In the genomic region with DNA sequence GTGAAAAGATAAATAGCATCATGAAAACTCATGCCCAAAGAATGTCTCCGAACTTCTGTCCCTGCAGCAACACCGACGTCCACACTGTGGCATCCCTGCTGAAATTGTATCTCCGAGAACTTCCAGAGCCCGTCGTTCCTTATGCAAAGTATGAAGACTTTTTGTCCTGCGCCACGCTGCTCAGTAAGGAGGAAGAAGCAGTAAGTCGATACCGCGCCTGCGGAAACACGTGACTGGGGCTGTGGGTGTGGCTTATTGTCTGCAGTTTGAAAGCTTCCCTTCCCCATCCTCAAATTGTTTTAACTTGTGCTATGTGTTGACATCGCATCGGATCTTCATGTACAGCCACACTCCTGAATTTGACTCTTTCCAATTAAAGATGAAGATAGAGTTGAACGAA, we compare ENCODE assay signal across 16 mouse cellular contexts.
DNase-seq lines count a peak whose midpoint lies in the region; ATAC-seq and TF ChIP-seq lines count a peak whose summit lies in the region.
"Had no signal": no experiment of that assay in that cellular context is flagged by ENCODE, and none has a peak within 500 bp of the region (broad histone marks: within the 10 kb centered on the region; RNA-seq: fewer than 3 reads in every experiment).

No protein-coding gene starts in this region.

- DNase-seq in forebrain, embryonic 11.5 days (ENCODE audit: low spot score) = no peak
- no peak for DNase-seq in testis, postnatal 14 days (ENCODE audit: low spot score)
- no peak for DNase-seq in adrenal gland, postnatal 4 days (ENCODE audit: low spot score in 2 of 2)
- DNase-seq in forebrain, embryonic 10.5 days (ENCODE audit: extremely low spot score, low spot score) = no peak
- DNase-seq: cerebellum, adult 18-20 months; heart, adult 11 months; kidney, postnatal 14 days; liver, postnatal 0 days; right cerebral cortex, adult 18-20 months had no signal

- no peak for ATAC-seq in forebrain, embryonic 11.5 days (replicated peaks; ENCODE audit: low FRiP score)
- ATAC-seq in forebrain, embryonic 13.5 days = no peak
- peak; percentile 71 for ATAC-seq in granulocyte monocyte progenitor cell, adult 5-6 weeks (replicated peaks; ENCODE audit: poor library complexity, severe bottlenecking)
- ATAC-seq in cerebellum, adult (ENCODE audit: insufficient number of reproducible peaks, low FRiP score, low TSS enrichment) = no peak
- ATAC-seq: intestine, postnatal 0 days; liver, postnatal 0 days had no signal

- WGBS in forebrain, embryonic 11.5 days = 69% methylated on average over 16 of the region's 16 CpGs
- WGBS in forebrain, embryonic 13.5 days = 63% methylated on average over 16 of the region's 16 CpGs
- 68% methylated on average over 16 of the region's 16 CpGs for WGBS in forebrain, embryonic 10.5 days

- H3K27ac ChIP-seq in forebrain, embryonic 11.5 days (ENCODE audit: low read depth, low read length) = no peak overlapping the region
- H3K27ac ChIP-seq in forebrain, embryonic 13.5 days = no peak overlapping the region
- H3K27ac ChIP-seq in testis, adult 2 months (ENCODE audit: control insufficient read depth, insufficient read depth, low read depth, low read length) = no peak overlapping the region
- no peak overlapping the region for H3K27ac ChIP-seq in forebrain, embryonic 10.5 days
- H3K27ac ChIP-seq: hindbrain, embryonic 10.5 days had no signal

- TF ChIP-seq POLR2A in testis, adult 2 months (IDR thresholded peaks at IDR 0.05; ENCODE audit: control insufficient read depth, low read depth, low read length) = no peak

- H3K4me1 ChIP-seq in forebrain, embryonic 11.5 days (replicated peaks; ENCODE audit: control insufficient read depth, insufficient read depth, low read length) = no peaks in the 10 kb centered on the region
- H3K4me1 ChIP-seq in forebrain, embryonic 13.5 days = no peaks in the 10 kb centered on the region
- H3K4me1 ChIP-seq in testis, adult 2 months (ENCODE audit: control insufficient read depth, insufficient read depth, low read length) = no peaks in the 10 kb centered on the region
- no peaks in the 10 kb centered on the region for H3K4me1 ChIP-seq in forebrain, embryonic 10.5 days
- H3K4me1 ChIP-seq: hindbrain, embryonic 10.5 days had no signal

- H3K4me3 ChIP-seq in forebrain, embryonic 11.5 days (ENCODE audit: low read depth, low read length) = no peak overlapping the region
- H3K4me3 ChIP-seq in forebrain, embryonic 13.5 days = no peak overlapping the region
- H3K4me3 ChIP-seq in testis, adult 2 months (ENCODE audit: control insufficient read depth, low read depth, low read length) = peak overlapping the region; percentile 6; the same call in 1 of the 2 replicates
- H3K4me3 ChIP-seq in forebrain, embryonic 10.5 days = no peak overlapping the region
- H3K4me3 ChIP-seq: erythroblast, embryonic 14.5 days; hindbrain, embryonic 10.5 days had no signal

- no peaks in the 10 kb centered on the region for H3K36me3 ChIP-seq in forebrain, embryonic 11.5 days (ENCODE audit: control insufficient read depth, insufficient read depth, low read length)
- no peaks in the 10 kb centered on the region for H3K36me3 ChIP-seq in forebrain, embryonic 13.5 days (ENCODE audit: poor library complexity, severe bottlenecking)
- H3K36me3 ChIP-seq in testis, adult 2 months (ENCODE audit: control insufficient read depth, insufficient read depth, low read length) = no peaks in the 10 kb centered on the region
- no peaks in the 10 kb centered on the region for H3K36me3 ChIP-seq in forebrain, embryonic 10.5 days (replicated peaks)
- H3K36me3 ChIP-seq: hindbrain, embryonic 10.5 days had no signal

- H3K4me2 ChIP-seq in forebrain, embryonic 11.5 days (ENCODE audit: low read depth, low read length, severe bottlenecking) = 0 out of 2 replicates have a peak overlapping the region, but pooled peaks have one; percentile 8
- H3K4me2 ChIP-seq in forebrain, embryonic 13.5 days = no peak overlapping the region

- no peaks in the 10 kb centered on the region for H3K27me3 ChIP-seq in forebrain, embryonic 11.5 days (ENCODE audit: control insufficient read depth, insufficient read depth, low read length)
- no peaks in the 10 kb centered on the region for H3K27me3 ChIP-seq in forebrain, embryonic 13.5 days
- H3K27me3 ChIP-seq in testis, adult 2 months (ENCODE audit: control insufficient read depth, insufficient read depth, low read length) = no peaks in the 10 kb centered on the region
- no peaks in the 10 kb centered on the region for H3K27me3 ChIP-seq in forebrain, embryonic 10.5 days (ENCODE audit: poor library complexity, severe bottlenecking)

- no peak for TF ChIP-seq CTCF in testis, adult 2 months (IDR thresholded peaks at IDR 0.05; ENCODE audit: control insufficient read depth, insufficient read depth, insufficient replicate concordance, low read depth, low read length)

- no peaks in the 10 kb centered on the region for H3K9me3 ChIP-seq in forebrain, embryonic 11.5 days (ENCODE audit: control insufficient read depth, low read length)
- no peaks in the 10 kb centered on the region for H3K9me3 ChIP-seq in forebrain, embryonic 13.5 days (replicated peaks)
- H3K9me3 ChIP-seq in forebrain, embryonic 10.5 days = no peaks in the 10 kb centered on the region
- H3K9me3 ChIP-seq: hindbrain, embryonic 10.5 days had no signal

- H3K9ac ChIP-seq in forebrain, embryonic 11.5 days (ENCODE audit: low read length) = no peak overlapping the region
- H3K9ac ChIP-seq in forebrain, embryonic 13.5 days = no peak overlapping the region
- H3K9ac ChIP-seq: liver, postnatal 0 days had no signal
